Mouse (Mus musculus) natural killer cell, adult 2 months (primary cell): ENCODE measurements around the gene Pyroxd2.

Experiments used
- DNase-seq, 2 experiments: peaks; one replicate each; pipeline ENCODE4 v3.0.0; 2022; ENCODE audit warnings: low spot score in 2 of 2

Gene Pyroxd2

GRCm38 (mm10) chr19:42745084-42745868, 7.3 kb downstream of the Pyroxd2 start:
- DNase-seq, result no peak

- no peak for DNase-seq
These were observed 8.4 kb downstream of the Pyroxd2 start for GRCm38 (mm10) chr19:42744162-42744586.

GRCm38 (mm10) chr19:42743261-42743660, 9.3 kb downstream of the Pyroxd2 start:
- no peak for DNase-seq

GRCm38 (mm10) chr19:42741884-42742283, 10.7 kb downstream of the Pyroxd2 start:
- DNase-seq, result no peak

- DNase-seq, result no peak
These were observed 12.2 kb downstream of the Pyroxd2 start for GRCm38 (mm10) chr19:42740163-42740899.

- no peak for DNase-seq
These were observed 12.8 kb downstream of the Pyroxd2 start for GRCm38 (mm10) chr19:42739734-42740133.

- DNase-seq, result no peak
These were observed 14.8 kb downstream of the Pyroxd2 start for GRCm38 (mm10) chr19:42737753-42738152.

- DNase-seq, result no peak
These were observed 17.6 kb downstream of the Pyroxd2 start for GRCm38 (mm10) chr19:42734982-42735381.

GRCm38 (mm10) chr19:42727424-42727823, 25.2 kb downstream of the Pyroxd2 start:
- no peak for DNase-seq

GRCm38 (mm10) chr19:42726766-42727165, 25.8 kb downstream of the Pyroxd2 start:
- DNase-seq, result no peak

GRCm38 (mm10) chr19:42725973-42726350, 26.6 kb downstream of the Pyroxd2 start:
- no peak for DNase-seq

- no peak for DNase-seq
These were observed 27.3 kb downstream of the Pyroxd2 start for GRCm38 (mm10) chr19:42725056-42725972.

- DNase-seq, result no peak
These were observed 29.3 kb downstream of the Pyroxd2 start for GRCm38 (mm10) chr19:42723302-42723701.

- DNase-seq, result no peak
These were observed 30.1 kb downstream of the Pyroxd2 start for GRCm38 (mm10) chr19:42722500-42722899.

GRCm38 (mm10) chr19:42718101-42718500, 34.5 kb downstream of the Pyroxd2 start:
- DNase-seq, result no peak

GRCm38 (mm10) chr19:42717668-42718067, 34.9 kb downstream of the Pyroxd2 start:
- DNase-seq, result no peak

GRCm38 (mm10) chr19:42716507-42716906, 36.1 kb downstream of the Pyroxd2 start:
- no peak for DNase-seq

GRCm38 (mm10) chr19:42713770-42714169, 38.8 kb downstream of the Pyroxd2 start:
- no peak for DNase-seq

GRCm38 (mm10) chr19:42699426-42699825, 53.1 kb downstream of the Pyroxd2 start:
- no peak for DNase-seq

- DNase-seq, result no peak
These were observed 54.0 kb downstream of the Pyroxd2 start for GRCm38 (mm10) chr19:42698576-42698975.

GRCm38 (mm10) chr19:42697336-42697735, 55.2 kb downstream of the Pyroxd2 start:
- DNase-seq, result no peak

GRCm38 (mm10) chr19:42690256-42690655, 62.3 kb downstream of the Pyroxd2 start:
- no peak for DNase-seq
